Mouse (Mus musculus) gonadal fat pad, adult 2 months (tissue): ENCODE measurements around the gene Cdc45. TPM values are rescaled to one million over a fixed set of nuclear protein-coding genes. Genes with fewer than 3 reads are reported as not detected.

Experiments used
- DNase-seq: peaks from one replicate; pipeline ENCODE4 v3.0.0-alpha.2; 2012; ENCODE audit warnings: low read depth
- polyA plus RNA-seq: library from polyadenylated mRNA; depleted of rRNA; stranded (reverse); fragments of >200 nt; gene quantifications from 2 replicates; pipeline ENCODE4 v1.2.3, GENCODE M21; 2012; rRNA removed

Gene Cdc45
- polyA plus RNA-seq, 1 experiment = 9.1 TPM

DNA sequence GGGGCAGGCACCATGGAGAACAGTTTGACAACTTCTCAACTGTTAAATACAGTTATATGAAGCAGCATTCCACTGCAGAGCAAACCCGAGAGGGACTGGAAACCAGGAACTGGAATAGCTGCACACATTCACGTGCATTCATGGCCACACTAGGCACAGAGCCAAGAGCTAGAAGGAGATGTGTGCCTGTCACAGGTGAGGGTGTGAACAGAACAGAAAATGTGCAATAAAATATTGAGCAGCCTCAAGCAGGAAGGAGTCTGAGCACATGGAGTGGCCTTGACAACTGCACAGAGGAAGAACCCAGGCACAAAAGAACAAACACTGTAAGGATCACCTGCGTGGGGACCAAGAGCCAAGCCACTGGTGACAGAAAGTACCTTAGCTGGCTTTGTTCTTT is 81.1 kb downstream of the Cdc45 start:
- no peak for DNase-seq

Other genes with a start within 250 kb of the Cdc45 start
- 0.76 and 2.5 TPM in 2 replicates for gene Tbx1, start 221.3 kb downstream of the Cdc45 start, polyA plus RNA-seq
- gene Gp1bb, start 189.6 kb downstream of the Cdc45 start, polyA plus RNA-seq = 0.51 and 0.53 TPM in 2 replicates
- 2.1 and 4.8 TPM in 2 replicates for gene Gm49601, start 185.6 kb downstream of the Cdc45 start, polyA plus RNA-seq
- 11.9 and 13.7 TPM in 2 replicates for gene Sept5, start 182.0 kb downstream of the Cdc45 start, polyA plus RNA-seq
- 98.6 and 114 TPM in 2 replicates for gene Cldn5, start 35.1 kb downstream of the Cdc45 start, polyA plus RNA-seq
- gene Ufd1, start 208 bp downstream of the Cdc45 start, polyA plus RNA-seq = 45.6 and 55.1 TPM in 2 replicates
- gene 2510002D24Rik, start 24.6 kb upstream of the Cdc45 start, polyA plus RNA-seq = 54.1 and 57.3 TPM in 2 replicates
- gene Gm28539, start 24.6 kb upstream of the Cdc45 start, polyA plus RNA-seq = 3.8 TPM in 1 of 2 replicates, not detected in the other
- 14.3 and 14.4 TPM in 2 replicates for gene Mrpl40, start 64.9 kb upstream of the Cdc45 start, polyA plus RNA-seq
- gene Hira, start 65.0 kb upstream of the Cdc45 start, polyA plus RNA-seq = 40.3 and 46.6 TPM in 2 replicates